Mouse (Mus musculus): Measurements from ENCODE around the gene Psmb2. TPM values are rescaled to one million over a fixed set of nuclear protein-coding genes. Genes with fewer than 3 reads are reported as not detected.

The Psmb2 gene
- polyA plus RNA-seq (2012; rRNA removed), result 229 and 262 TPM in 2 replicates

DNA sequence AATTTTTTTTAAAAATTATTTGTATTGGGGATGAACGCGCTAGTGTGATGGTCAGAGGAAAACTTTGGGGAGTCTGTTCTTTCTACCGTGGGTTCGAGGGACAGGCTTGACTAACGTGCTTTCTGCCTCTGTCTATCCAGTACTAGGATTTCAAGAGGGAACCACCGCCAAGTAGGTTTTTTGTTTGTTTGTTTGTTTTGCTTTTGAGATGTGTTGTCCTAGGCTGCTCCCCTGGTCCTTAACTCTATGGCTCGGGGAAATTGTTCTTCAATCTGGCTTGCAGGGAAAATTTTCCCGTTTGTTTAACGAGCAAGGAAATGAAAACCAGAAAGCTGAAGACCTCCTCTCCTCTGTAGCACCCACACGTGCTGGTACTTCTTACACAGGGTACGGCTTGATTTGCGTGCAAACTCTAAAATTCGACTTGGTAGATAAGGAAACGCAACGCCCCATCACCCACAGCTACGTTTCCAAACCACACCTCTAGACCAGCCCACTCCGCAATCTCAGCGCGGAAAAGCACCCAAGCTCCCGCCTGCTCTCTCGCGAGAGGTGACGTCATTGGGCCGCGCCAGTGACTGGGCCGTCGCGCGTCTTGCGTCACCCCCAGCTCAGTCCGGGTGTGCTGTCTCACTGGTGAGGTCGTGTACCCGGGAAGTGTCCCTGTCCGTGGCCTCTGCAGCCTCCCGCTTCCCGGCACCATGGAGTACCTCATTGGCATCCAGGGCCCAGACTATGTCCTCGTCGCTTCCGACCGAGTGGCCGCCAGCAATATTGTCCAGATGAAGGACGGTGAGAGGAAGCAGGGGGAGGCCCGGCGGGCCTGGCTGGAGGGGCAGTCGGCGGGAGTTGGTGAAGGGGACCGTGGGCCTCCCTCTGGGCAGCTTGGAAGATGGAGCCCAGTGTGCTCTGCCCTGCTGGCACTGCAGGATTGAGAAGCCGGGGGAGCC, at the start of gene Psmb2:
Gene Psmb2 (plus strand): TSS at position 577 of the 950 bp plus-strand sequence.
- 3% methylated on average over 48 of the region's 48 CpGs for WGBS

DNA sequence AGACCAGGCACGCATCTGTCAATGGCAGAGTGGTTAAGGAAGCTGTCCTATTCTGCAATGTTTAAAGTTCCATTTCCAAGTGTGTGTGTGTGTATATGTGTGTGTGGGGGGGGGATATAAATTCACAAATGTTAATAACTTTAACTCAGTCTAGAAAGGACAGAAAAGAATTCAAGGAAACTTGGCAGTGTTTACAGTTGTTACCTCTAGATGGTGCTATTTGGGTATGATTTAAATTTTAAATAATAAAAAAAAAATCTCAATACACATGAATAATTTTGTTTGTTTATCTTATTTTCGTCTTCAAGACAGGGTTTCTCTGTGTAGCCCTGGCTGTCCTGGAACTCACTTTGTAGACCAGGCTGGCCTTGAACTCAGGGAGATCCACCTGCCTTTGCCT, 45.5 kb upstream of the Psmb2 start:
- no peak overlapping the region for H3K27ac ChIP-seq (ENCODE audit: control insufficient read depth, insufficient read depth, low read length)
- DNase-seq, result no peak

More for the DNA sequence above, at the start of gene Psmb2:
- TF ChIP-seq CTCF (IDR thresholded peaks at IDR 0.05; ENCODE audit: borderline replicate concordance, control insufficient read depth, extremely low read depth, insufficient read depth, low read length, poor library complexity), result peak; percentile 49; the same call in 1 of the 2 replicates
- TF ChIP-seq POLR2A (IDR thresholded peaks at IDR 0.05; ENCODE audit: control insufficient read depth, extremely low read depth, insufficient read depth, low read length, poor library complexity), result peak; percentile 67; the same call in 1 of the 2 replicates
- Histone ChIP-seq H3K4me1 (replicated peaks; ENCODE audit: control insufficient read depth, insufficient read depth, low read length) (peaks cover 3% of the 10 kb centered on the region; the same call in 1 of the 2 replicates), H3K27me3 (ENCODE audit: control insufficient read depth, insufficient read depth, low read length) (no peaks in the 10 kb centered on the region), H3K36me3 (ENCODE audit: control insufficient read depth, insufficient read depth, low read length) (no peaks in the 10 kb centered on the region), H3K27ac (ENCODE audit: control insufficient read depth, insufficient read depth, low read length) (no peak within 1 kb of the TSS), H3K4me3 (ENCODE audit: control insufficient read depth, insufficient read depth, low read length) (peak within 1 kb of the TSS; percentile 96)
- DNase-seq, result peak; percentile 97

DNA sequence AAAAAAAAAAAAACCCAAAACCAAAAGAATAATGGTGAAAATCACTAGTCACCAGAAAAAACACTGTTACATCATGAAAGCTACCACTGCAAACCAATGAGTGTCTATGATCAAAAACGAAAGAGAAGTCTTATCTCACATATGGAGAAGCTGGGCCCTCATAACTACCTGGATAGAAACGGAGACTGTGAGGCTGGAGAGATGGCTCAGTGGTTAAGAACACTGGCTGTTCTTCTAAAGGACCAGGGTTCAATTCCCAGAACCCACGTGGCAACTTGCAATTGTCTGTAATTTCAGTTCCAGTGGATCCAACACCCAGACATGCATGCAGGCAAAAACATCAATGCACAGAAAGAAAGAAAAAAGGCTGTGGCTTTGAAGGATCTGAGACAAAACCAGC, 44.8 kb upstream of the Psmb2 start:
- Histone ChIP-seq H3K27ac (ENCODE audit: control insufficient read depth, insufficient read depth, low read length) (no peak overlapping the region), H3K36me3 (ENCODE audit: control insufficient read depth, insufficient read depth, low read length) (no peaks in the 10 kb centered on the region), H3K4me3 (ENCODE audit: control insufficient read depth, insufficient read depth, low read length) (no peak overlapping the region), H3K4me1 (replicated peaks; ENCODE audit: control insufficient read depth, insufficient read depth, low read length) (no peaks in the 10 kb centered on the region), H3K27me3 (ENCODE audit: control insufficient read depth, insufficient read depth, low read length) (no peaks in the 10 kb centered on the region; the same call in 1 of the 2 replicates)
- 74% methylated on average over 3 of the region's 3 CpGs for WGBS
- DNase-seq, result no peak
- TF ChIP-seq POLR2A (IDR thresholded peaks at IDR 0.05; ENCODE audit: control insufficient read depth, extremely low read depth, insufficient read depth, low read length, poor library complexity), result no peak
- TF ChIP-seq CTCF (IDR thresholded peaks at IDR 0.05; ENCODE audit: borderline replicate concordance, control insufficient read depth, extremely low read depth, insufficient read depth, low read length, poor library complexity), result no peak

More for the DNA sequence above, 45.5 kb upstream of the Psmb2 start:
- WGBS, result 51% methylated on average over 2 of the region's 2 CpGs
- Histone ChIP-seq H3K36me3 (ENCODE audit: control insufficient read depth, insufficient read depth, low read length) (no peaks in the 10 kb centered on the region), H3K4me3 (ENCODE audit: control insufficient read depth, insufficient read depth, low read length) (no peak overlapping the region), H3K4me1 (replicated peaks; ENCODE audit: control insufficient read depth, insufficient read depth, low read length) (0 out of 2 replicates have a peak, but pooled peaks cover 2% of the 10 kb centered on the region), H3K27me3 (ENCODE audit: control insufficient read depth, insufficient read depth, low read length) (no peaks in the 10 kb centered on the region; the same call in 1 of the 2 replicates)
- TF ChIP-seq CTCF (IDR thresholded peaks at IDR 0.05; ENCODE audit: borderline replicate concordance, control insufficient read depth, extremely low read depth, insufficient read depth, low read length, poor library complexity) (no peak), POLR2A (IDR thresholded peaks at IDR 0.05; ENCODE audit: control insufficient read depth, extremely low read depth, insufficient read depth, low read length, poor library complexity) (no peak)

DNA sequence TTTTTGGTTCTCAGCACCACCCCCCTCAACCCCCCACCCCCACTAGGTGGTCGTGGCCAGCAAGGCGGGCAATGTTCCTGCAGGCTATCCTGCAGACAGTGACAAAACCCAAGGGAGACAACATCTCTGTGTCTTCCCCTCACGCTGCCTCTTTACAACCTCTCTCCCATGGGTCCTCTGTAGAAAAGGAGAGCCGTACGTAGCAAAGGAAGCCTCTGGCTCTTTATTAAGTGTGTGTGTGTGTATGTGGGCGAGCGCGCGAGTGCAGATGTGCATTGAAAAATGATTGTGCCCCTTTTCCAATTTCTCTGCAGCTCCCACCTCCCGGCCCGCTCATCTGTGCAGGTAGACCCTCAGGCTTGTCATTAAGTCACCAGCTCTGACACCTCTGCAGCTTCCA, 41.1 kb upstream of the Psmb2 start:
- DNase-seq, result no peak
- no peaks in the 10 kb centered on the region; the same call in 1 of the 2 replicates for H3K27me3 ChIP-seq (ENCODE audit: control insufficient read depth, insufficient read depth, low read length)
- no peak overlapping the region for H3K27ac ChIP-seq (ENCODE audit: control insufficient read depth, insufficient read depth, low read length)
- no peak overlapping the region for H3K4me3 ChIP-seq (ENCODE audit: control insufficient read depth, insufficient read depth, low read length)
- H3K4me1 ChIP-seq (replicated peaks; ENCODE audit: control insufficient read depth, insufficient read depth, low read length), result no peaks in the 10 kb centered on the region
- TF ChIP-seq CTCF (IDR thresholded peaks at IDR 0.05; ENCODE audit: borderline replicate concordance, control insufficient read depth, extremely low read depth, insufficient read depth, low read length, poor library complexity), result no peak
- TF ChIP-seq POLR2A (IDR thresholded peaks at IDR 0.05; ENCODE audit: control insufficient read depth, extremely low read depth, insufficient read depth, low read length, poor library complexity), result no peak
- 50% methylated on average over 11 of the region's 11 CpGs for WGBS
- H3K36me3 ChIP-seq (ENCODE audit: control insufficient read depth, insufficient read depth, low read length), result no peaks in the 10 kb centered on the region

DNA sequence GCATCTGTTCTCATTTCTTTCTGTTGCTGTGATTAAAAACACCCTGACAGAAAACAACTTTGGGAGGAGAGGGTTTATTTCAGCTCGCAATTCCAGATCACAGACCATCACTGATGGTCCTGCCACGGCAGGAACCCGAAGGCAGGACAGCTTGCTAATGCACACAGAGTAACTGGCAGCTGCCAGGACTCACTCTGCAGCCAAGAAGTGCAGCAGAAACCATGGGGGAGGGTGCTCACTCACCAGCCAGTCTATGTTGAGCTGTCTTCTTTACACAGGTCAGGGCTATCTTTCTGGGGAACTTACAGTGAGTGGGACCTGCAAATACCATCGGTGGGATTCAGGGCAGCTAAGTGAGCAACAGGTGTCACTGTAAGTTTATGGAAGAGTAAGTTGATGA, 40.0 kb upstream of the Psmb2 start:
- 74% methylated on average over 4 of the region's 4 CpGs for WGBS
- Histone ChIP-seq H3K4me1 (replicated peaks; ENCODE audit: control insufficient read depth, insufficient read depth, low read length) (no peaks in the 10 kb centered on the region), H3K36me3 (ENCODE audit: control insufficient read depth, insufficient read depth, low read length) (no peaks in the 10 kb centered on the region), H3K4me3 (ENCODE audit: control insufficient read depth, insufficient read depth, low read length) (no peak overlapping the region), H3K27me3 (ENCODE audit: control insufficient read depth, insufficient read depth, low read length) (no peaks in the 10 kb centered on the region; the same call in 1 of the 2 replicates), H3K27ac (ENCODE audit: control insufficient read depth, insufficient read depth, low read length) (no peak overlapping the region)
- no peak for DNase-seq
- no peak for TF ChIP-seq POLR2A (IDR thresholded peaks at IDR 0.05; ENCODE audit: control insufficient read depth, extremely low read depth, insufficient read depth, low read length, poor library complexity)
- no peak for TF ChIP-seq CTCF (IDR thresholded peaks at IDR 0.05; ENCODE audit: borderline replicate concordance, control insufficient read depth, extremely low read depth, insufficient read depth, low read length, poor library complexity)

DNA sequence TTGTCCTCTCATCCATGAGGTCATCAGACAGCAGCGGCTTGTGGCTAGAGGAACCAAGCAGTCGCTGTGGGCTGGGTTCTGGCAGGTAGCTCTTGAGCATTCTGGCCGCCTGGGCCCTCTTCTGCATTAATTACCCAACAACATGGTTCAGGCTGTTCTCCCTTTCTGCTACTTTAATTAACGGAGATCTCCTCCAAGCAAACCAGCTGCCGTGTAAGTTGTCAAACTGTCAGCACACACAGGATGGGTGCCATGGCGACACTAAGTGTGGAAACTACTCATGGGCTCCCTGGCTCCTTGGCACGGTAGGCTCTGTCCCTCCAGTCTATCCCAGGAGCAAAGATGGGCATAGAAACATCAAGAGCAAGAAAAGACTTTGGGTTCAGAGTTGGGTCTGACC, 38.1 kb upstream of the Psmb2 start:
- Histone ChIP-seq H3K27me3 (ENCODE audit: control insufficient read depth, insufficient read depth, low read length) (no peaks in the 10 kb centered on the region; the same call in 1 of the 2 replicates), H3K36me3 (ENCODE audit: control insufficient read depth, insufficient read depth, low read length) (no peaks in the 10 kb centered on the region), H3K4me3 (ENCODE audit: control insufficient read depth, insufficient read depth, low read length) (no peak overlapping the region), H3K4me1 (replicated peaks; ENCODE audit: control insufficient read depth, insufficient read depth, low read length) (no peaks in the 10 kb centered on the region), H3K27ac (ENCODE audit: control insufficient read depth, insufficient read depth, low read length) (no peak overlapping the region)
- no peak for DNase-seq
- TF ChIP-seq POLR2A (IDR thresholded peaks at IDR 0.05; ENCODE audit: control insufficient read depth, extremely low read depth, insufficient read depth, low read length, poor library complexity), result no peak
- TF ChIP-seq CTCF (IDR thresholded peaks at IDR 0.05; ENCODE audit: borderline replicate concordance, control insufficient read depth, extremely low read depth, insufficient read depth, low read length, poor library complexity), result no peak
- WGBS, result 64% methylated on average over 7 of the region's 7 CpGs

All from thymus, adult 2 months (tissue).